Mouse (Mus musculus) bone marrow, adult 2 months (tissue): ENCODE data around the gene Brdt. TPM values are rescaled to one million over a fixed set of nuclear protein-coding genes. Genes with fewer than 3 reads are reported as not detected.
"Not testable (repeated sequence)": the region's sequence is repeated elsewhere in the genome, so short reads cannot be mapped to it uniquely, and the experiment has no call there.

Experiments
- H3K27ac ChIP-seq: fragments of 200-500 bp; 2 replicates; pipeline ENCODE4 v1.5.1; 2012; ENCODE audit warnings: low read depth, mild to moderate bottlenecking, control low read depth, inconsistent platforms, low read length; ENCODE audit not compliant: control insufficient read depth, poor library complexity, insufficient read depth
- H3K4me1 ChIP-seq: fragments of 200-500 bp; 2 replicates; pipeline ENCODE4 v1.6.1; 2011; ENCODE audit warnings: low read length; ENCODE audit not compliant: control insufficient read depth, insufficient read depth
- H3K4me3 ChIP-seq: fragments of 200-500 bp; replicated peaks from 2 replicates; pipeline ENCODE3; 2011; ENCODE audit warnings: mild to moderate bottlenecking, low read depth, low read length, control low read depth; ENCODE audit not compliant: control insufficient read depth
- CTCF ChIP-seq: fragments of 200-500 bp; IDR thresholded peaks from 2 replicates; pipeline ENCODE4 v1.5.1; 2011; ENCODE audit warnings: low read length, control low read depth; ENCODE audit not compliant: control insufficient read depth, insufficient read depth
- POLR2A ChIP-seq: fragments of 200-500 bp; IDR thresholded peaks from 2 replicates; pipeline ENCODE4 v1.6.1; 2011; ENCODE audit warnings: low read depth, mild to moderate bottlenecking, control low read depth, low read length, borderline replicate concordance; ENCODE audit not compliant: control insufficient read depth
- WGBS: fragments of 180-500 bp; shearing (Covaris S2); methylation state at CpG from one replicate; pipeline ENCODE4 v1.1.7; 2018; 5-methylcytosine and 5-hydroxymethylcytosine counted together
- polyA plus RNA-seq: library from polyadenylated mRNA; stranded (reverse); fragments of >200 nt; gene quantifications from 2 replicates; pipeline ENCODE4 v1.2.4, GENCODE M21; 2011; ENCODE audit warnings: low replicate concordance; ENCODE audit not compliant: missing spikeins, insufficient read depth, insufficient read length

Gene Brdt
- polyA plus RNA-seq, 1 experiment = not detected

- no peak for TF ChIP-seq POLR2A
- TF ChIP-seq CTCF = no peak
- 60% methylated on average over 1 of the region's 1 CpGs for WGBS
- Histone ChIP-seq H3K4me1 (no peaks in the 10 kb centered on the region; the same call in 1 of the 2 replicates), H3K27ac (no peak overlapping the region), H3K4me3 (no peak overlapping the region)
Observed at GRCm38 (mm10) chr5:107355801-107356200, 24.8 kb downstream of the Brdt start.

- Histone ChIP-seq H3K27ac (no peak overlapping the region), H3K4me1 (no peaks in the 10 kb centered on the region; the same call in 1 of the 2 replicates), H3K4me3 (no peak overlapping the region)
- TF ChIP-seq CTCF (no peak), POLR2A (no peak)
- 80% methylated on average over 8 of the region's 8 CpGs for WGBS
Observed at GRCm38 (mm10) chr5:107357723-107358122, 26.8 kb downstream of the Brdt start.

GRCm38 (mm10) chr5:107359395-107360053 lies 28.6 kb downstream of the Brdt start:
- no peak for TF ChIP-seq CTCF
- TF ChIP-seq POLR2A = 0 out of 2 replicates have a peak, but pooled peaks have one; percentile 23
- peak overlapping the region; percentile 68 for H3K4me3 ChIP-seq
- H3K4me1 ChIP-seq = no peaks in the 10 kb centered on the region
- H3K27ac ChIP-seq = no peak overlapping the region
- WGBS = under 1% methylated on average over 40 of the region's 40 CpGs

DNA sequence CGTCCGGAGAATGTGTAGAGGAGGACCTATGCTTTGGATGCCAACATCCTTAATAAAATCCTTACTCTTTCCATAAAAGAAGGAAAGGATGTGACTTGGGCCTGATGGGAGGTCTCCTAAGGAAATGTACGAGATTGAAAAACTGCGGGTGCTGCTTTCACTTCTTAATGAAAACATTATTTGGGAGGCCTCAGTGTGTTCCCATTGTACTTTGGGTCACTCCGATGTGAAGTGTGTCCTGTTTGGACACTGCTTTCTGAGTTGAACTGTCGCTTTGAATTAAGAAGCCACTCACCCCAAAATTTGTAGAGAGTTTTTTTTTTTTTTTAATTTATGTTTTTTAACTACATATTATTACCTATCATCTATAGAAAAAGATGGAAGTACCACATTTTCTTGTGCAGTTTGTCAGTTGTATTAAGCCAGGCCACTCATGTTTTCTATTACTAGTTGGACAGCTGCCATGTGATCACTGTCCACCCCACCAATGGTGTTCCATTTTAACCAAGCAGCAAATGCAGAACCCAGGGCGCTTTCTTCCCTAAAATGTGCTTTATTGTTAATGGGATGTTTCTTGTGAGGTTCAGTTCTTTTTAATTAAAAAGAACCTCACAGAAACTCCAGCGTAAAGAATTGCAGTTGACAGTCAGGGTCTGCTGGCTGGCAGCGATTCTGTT lies 29.2 kb downstream of the Brdt start:
- Histone ChIP-seq H3K4me1 (no peaks in the 10 kb centered on the region), H3K4me3 (peak overlapping the region; percentile 68), H3K27ac (no peak overlapping the region)
- TF ChIP-seq POLR2A (no peak), CTCF (no peak)
- WGBS = 28% methylated on average over 9 of the region's 9 CpGs

GRCm38 (mm10) chr5:107370040-107370439 lies 39.1 kb downstream of the Brdt start:
- H3K4me3 ChIP-seq = no peak overlapping the region
- WGBS = 86% methylated on average over 3 of the region's 3 CpGs

GRCm38 (mm10) chr5:107371335-107371734 lies 40.4 kb downstream of the Brdt start:
- TF ChIP-seq POLR2A (no peak), CTCF (no peak)
- no peak overlapping the region for H3K4me3 ChIP-seq
- 81% methylated on average over 5 of the region's 5 CpGs for WGBS
- no peaks in the 10 kb centered on the region for H3K4me1 ChIP-seq
- H3K27ac ChIP-seq = no peak overlapping the region

More at GRCm38 (mm10) chr5:107370040-107370439, 39.1 kb downstream of the Brdt start:
- TF ChIP-seq CTCF = no peak
- TF ChIP-seq POLR2A = no peak
- Histone ChIP-seq H3K27ac (no peak overlapping the region), H3K4me1 (no peaks in the 10 kb centered on the region)

GRCm38 (mm10) chr5:107373256-107373655 lies 42.3 kb downstream of the Brdt start:
- WGBS = 3% methylated on average over 4 of the region's 4 CpGs
- Histone ChIP-seq H3K27ac (no peak overlapping the region), H3K4me3 (no peak overlapping the region), H3K4me1 (no peaks in the 10 kb centered on the region)
- TF ChIP-seq CTCF = no peak
- no peak for TF ChIP-seq POLR2A

GRCm38 (mm10) chr5:107386448-107386847 lies 55.5 kb downstream of the Brdt start:
- H3K4me3 ChIP-seq, H3K4me1 ChIP-seq, H3K27ac ChIP-seq: not testable (repeated sequence)

DNA sequence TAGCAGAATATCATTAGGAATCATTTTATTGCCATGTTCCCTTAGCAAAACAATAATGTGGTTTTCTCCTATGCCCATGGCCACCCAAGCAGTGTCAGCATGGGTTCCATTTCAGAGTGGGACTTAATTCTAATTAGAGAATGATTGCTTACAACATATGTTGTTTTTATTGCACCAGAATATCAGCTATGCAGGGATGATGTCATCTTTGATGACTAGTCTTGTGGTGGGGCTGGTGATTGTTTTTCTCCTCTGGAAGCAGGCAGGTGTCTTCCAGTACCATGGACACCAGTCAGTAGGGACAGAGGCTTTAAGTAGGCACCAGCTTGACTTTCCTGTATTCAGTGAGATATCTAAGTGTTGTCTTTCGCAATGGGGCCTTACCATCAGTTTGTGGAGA lies 56.8 kb downstream of the Brdt start:
- WGBS = 86% methylated on average over 1 of the region's 1 CpGs
- Histone ChIP-seq H3K4me1 (no peaks in the 10 kb centered on the region), H3K4me3 (no peak overlapping the region), H3K27ac (no peak overlapping the region)
- TF ChIP-seq CTCF (no peak), POLR2A (no peak)
